Mouse (Mus musculus) ES-E14 (cell line): ENCODE data around the gene Ttll8. TPM values are rescaled to one million over a fixed set of nuclear protein-coding genes. Genes with fewer than 3 reads are reported as not detected.

ENCODE experiments used
- DNase-seq: peaks from one replicate; pipeline ENCODE4 v3.0.0-alpha.2; 2013; ENCODE audit warnings: low read depth, low spot score
- H3K27ac ChIP-seq: 2 replicates; pipeline ENCODE4 v1.5.1; 2012; ENCODE audit warnings: low read depth, mild to moderate bottlenecking, low read length, moderate library complexity, mixed read lengths; ENCODE audit not compliant: poor library complexity, insufficient read depth, severe bottlenecking
- H3K36me3 ChIP-seq: 2 replicates; pipeline ENCODE4 v1.6.1; 2012; ENCODE audit warnings: mild to moderate bottlenecking, low read length, moderate library complexity, mixed read lengths; ENCODE audit not compliant: control insufficient read depth, poor library complexity, insufficient read depth, severe bottlenecking
- H3K4me1 ChIP-seq, 2 experiments: fragments of 150-350 bp in 1 of 2; sonication (generic) in 1 of 2; 2 replicates each; pipeline ENCODE4 v1.6.1; 2012; ENCODE audit warnings: low read length in 2 of 2, mild to moderate bottlenecking in 1 of 2, mixed read lengths in 1 of 2; ENCODE audit not compliant: control insufficient read depth in 2 of 2, insufficient read depth in 2 of 2, poor library complexity in 1 of 2
- H3K4me3 ChIP-seq, 2 experiments: fragments of 150-350 bp in 1 of 2; sonication (generic) in 1 of 2; 2 replicates each; pipeline ENCODE4 v1.5.1; 2012; ENCODE audit warnings: low read length in 2 of 2, low read depth in 1 of 2, mild to moderate bottlenecking in 1 of 2, mixed read lengths in 1 of 2; ENCODE audit not compliant: insufficient read depth in 1 of 2, poor library complexity in 1 of 2, severe bottlenecking in 1 of 2
- H3K9ac ChIP-seq: 2 replicates; pipeline ENCODE4 v1.6.1; 2012; ENCODE audit warnings: low read depth, mild to moderate bottlenecking, low read length, mixed read lengths; ENCODE audit not compliant: poor library complexity, insufficient read depth, severe bottlenecking
- H3K9me3 ChIP-seq: fragments of 150-350 bp; sonication (generic); 2 replicates; pipeline ENCODE4 v1.6.1; 2012; ENCODE audit warnings: low read depth, mild to moderate bottlenecking, low read length; ENCODE audit not compliant: control insufficient read depth, insufficient read depth
- CHD2 ChIP-seq: IDR thresholded peaks from 2 replicates; pipeline ENCODE4 v1.6.1; 2014; ENCODE audit warnings: mild to moderate bottlenecking, low read depth, low read length, inconsistent platforms
- HCFC1 ChIP-seq: IDR thresholded peaks from 2 replicates; pipeline ENCODE4 v1.6.1; 2012; ENCODE audit warnings: low read length, inconsistent platforms, borderline replicate concordance; ENCODE audit not compliant: insufficient read depth
- MAFK ChIP-seq: IDR thresholded peaks from 2 replicates; pipeline ENCODE4 v1.6.1; 2014; ENCODE audit warnings: mild to moderate bottlenecking, low read depth, low read length, inconsistent platforms; ENCODE audit not compliant: insufficient read depth
- ZC3H11A ChIP-seq: IDR thresholded peaks from 2 replicates; pipeline ENCODE4 v1.6.1; 2012; ENCODE audit warnings: low read depth, mild to moderate bottlenecking, inconsistent platforms, low read length, borderline replicate concordance
- ZNF384 ChIP-seq: IDR thresholded peaks from 2 replicates; pipeline ENCODE4 v1.6.1; 2012; ENCODE audit warnings: low read depth, low read length, inconsistent platforms
- in situ Hi-C, 2 experiments: fragments of 600-800 bp; cut with MboI; formaldehyde crosslinking; loops; one replicate each; pipeline ENCODE4 v1.15.1; 2025; ENCODE audit warnings: low sequenced_read_pairs in 2 of 2, inconsistent platforms in 1 of 2; ENCODE audit not compliant: unreplicated experiment in 2 of 2
- total RNA-seq: library from RNA; depleted of rRNA; stranded (reverse); fragments of 300-350 nt; gene quantifications from 2 replicates; pipeline ENCODE4 v1.2.3, GENCODE M21; 2012

Gene Ttll8
- total RNA-seq, 1 experiment = 0.13 TPM

- Histone ChIP-seq H3K36me3 (no peaks in the 10 kb centered on the region), H3K27ac (no peak overlapping the region), H3K9ac (no peak overlapping the region), H3K4me3 (no peak overlapping the region), H3K9me3 (no peaks in the 10 kb centered on the region), H3K4me1 (peaks cover 10 to 26% of the 10 kb centered on the region in 2 experiments; a peak in 2 of 4 replicates)
- TF ChIP-seq HCFC1 = no peak
- TF ChIP-seq ZC3H11A = no peak
- no peak for TF ChIP-seq MAFK
- no peak for TF ChIP-seq ZNF384
- TF ChIP-seq CHD2 = no peak
- DNase-seq = no peak
- in situ Hi-C loops = no loop called here
These were observed 103.9 kb downstream of the Ttll8 start for GRCm38 (mm10) chr15:88850146-88850826.

- H3K36me3 ChIP-seq = no peaks in the 10 kb centered on the region
- in situ Hi-C loops = no loop called here
- H3K4me1 ChIP-seq = peaks cover 6 to 20% of the 10 kb centered on the region in 2 experiments; a peak in 2 of 4 replicates
- TF ChIP-seq ZC3H11A (no peak), HCFC1 (no peak), ZNF384 (no peak), CHD2 (no peak), MAFK (no peak)
- no peak overlapping the region for H3K27ac ChIP-seq
- no peak overlapping the region for H3K4me3 ChIP-seq
- no peaks in the 10 kb centered on the region for H3K9me3 ChIP-seq
- no peak overlapping the region for H3K9ac ChIP-seq
- DNase-seq = no peak
These were observed 104.6 kb downstream of the Ttll8 start for GRCm38 (mm10) chr15:88849621-88850020.

- Histone ChIP-seq H3K36me3 (no peaks in the 10 kb centered on the region), H3K9ac (no peak overlapping the region), H3K4me1 (peaks cover 4 to 14% of the 10 kb centered on the region in 2 experiments; a peak in 2 of 4 replicates), H3K9me3 (no peaks in the 10 kb centered on the region), H3K27ac (no peak overlapping the region), H3K4me3 (no peak overlapping the region)
- DNase-seq = no peak
- no peak for TF ChIP-seq ZNF384
- no peak for TF ChIP-seq ZC3H11A
- TF ChIP-seq CHD2 = no peak
- no peak for TF ChIP-seq HCFC1
- no peak for TF ChIP-seq MAFK
- in situ Hi-C loops = no loop called here
These were observed 105.6 kb downstream of the Ttll8 start for GRCm38 (mm10) chr15:88848661-88849060.

- in situ Hi-C loops = no loop called here
- no peak overlapping the region for H3K4me3 ChIP-seq
- no peak for DNase-seq
These were observed 109.3 kb downstream of the Ttll8 start for GRCm38 (mm10) chr15:88844966-88845365.

More at GRCm38 (mm10) chr15:88844966-88845365, 109.3 kb downstream of the Ttll8 start:
- no peaks in the 10 kb centered on the region for H3K36me3 ChIP-seq
- peaks cover 3 to 5% of the 10 kb centered on the region in 2 experiments; a peak in 1 of 4 replicates for H3K4me1 ChIP-seq
- TF ChIP-seq HCFC1 (no peak), ZC3H11A (no peak), CHD2 (no peak)
- no peaks in the 10 kb centered on the region for H3K9me3 ChIP-seq
- H3K27ac ChIP-seq = no peak overlapping the region
- H3K9ac ChIP-seq = no peak overlapping the region
